Mouse (Mus musculus) gonadal fat pad, adult 2 months (tissue): Measurements from ENCODE around the gene R3hdm2. TPM values are rescaled to one million over a fixed set of nuclear protein-coding genes. Genes with fewer than 3 reads are reported as not detected.

Experiments used
- DNase-seq: peaks from one replicate; pipeline ENCODE4 v3.0.0-alpha.2; 2012; ENCODE audit warnings: low read depth
- polyA plus RNA-seq: library from polyadenylated mRNA; depleted of rRNA; stranded (reverse); fragments of >200 nt; gene quantifications from 2 replicates; pipeline ENCODE4 v1.2.3, GENCODE M21; 2012

Gene R3hdm2
- polyA plus RNA-seq, 1 experiment, result 51.4 TPM

- no peak for DNase-seq
Observed at GRCm38 (mm10) chr10:127422047-127422446, 41.9 kb downstream of the R3hdm2 start.

- DNase-seq, result no peak
Observed at GRCm38 (mm10) chr10:127425794-127426193, 45.7 kb downstream of the R3hdm2 start.

GRCm38 (mm10) chr10:127426670-127427069, 46.5 kb downstream of the R3hdm2 start:
- DNase-seq, result no peak

GRCm38 (mm10) chr10:127427107-127427506, 47.0 kb downstream of the R3hdm2 start:
- DNase-seq, result no peak

GRCm38 (mm10) chr10:127427987-127428386, 47.9 kb downstream of the R3hdm2 start:
- DNase-seq, result no peak

- DNase-seq, result no peak
Observed at GRCm38 (mm10) chr10:127429538-127429937, 49.4 kb downstream of the R3hdm2 start.

GRCm38 (mm10) chr10:127432466-127432865, 52.3 kb downstream of the R3hdm2 start:
- DNase-seq, result no peak

- DNase-seq, result no peak
Observed at GRCm38 (mm10) chr10:127437354-127438113, 57.4 kb downstream of the R3hdm2 start.

- no peak for DNase-seq
Observed at GRCm38 (mm10) chr10:127453701-127454100, 73.6 kb downstream of the R3hdm2 start.

- no peak for DNase-seq
Observed at GRCm38 (mm10) chr10:127462411-127463096, 82.4 kb downstream of the R3hdm2 start.

GRCm38 (mm10) chr10:127471281-127471988, 91.3 kb downstream of the R3hdm2 start:
- DNase-seq, result no peak

- DNase-seq, result no peak
Observed at GRCm38 (mm10) chr10:127472722-127473121, 92.6 kb downstream of the R3hdm2 start.

- DNase-seq, result no peak
Observed at GRCm38 (mm10) chr10:127475175-127475574, 95.0 kb downstream of the R3hdm2 start.

GRCm38 (mm10) chr10:127476541-127476940, 96.4 kb downstream of the R3hdm2 start:
- DNase-seq, result no peak

- no peak for DNase-seq
Observed at GRCm38 (mm10) chr10:127477301-127477700, 97.2 kb downstream of the R3hdm2 start.

- no peak for DNase-seq
Observed at GRCm38 (mm10) chr10:127479131-127479530, 99.0 kb downstream of the R3hdm2 start.

- DNase-seq, result no peak
Observed at GRCm38 (mm10) chr10:127480833-127481813, 101.0 kb downstream of the R3hdm2 start.

GRCm38 (mm10) chr10:127485235-127485634, 105.1 kb downstream of the R3hdm2 start:
- DNase-seq, result no peak

GRCm38 (mm10) chr10:127488856-127489255, 108.7 kb downstream of the R3hdm2 start:
- DNase-seq, result peak; percentile 89

- no peak for DNase-seq
Observed at GRCm38 (mm10) chr10:127490160-127491127, 110.3 kb downstream of the R3hdm2 start.
